Mouse (Mus musculus) liver, embryonic 15.5 days (tissue): ENCODE results near the gene Pianp. TPM values are rescaled to one million over a fixed set of nuclear protein-coding genes. Genes with fewer than 3 reads are reported as not detected.

ENCODE experiments used
- ATAC-seq: fragments of 200-750 bp; cut with Nextera tagmentation; 2 replicates; pipeline ENCODE4 v1.8.0; 2017; ENCODE audit warnings: moderate number of reproducible peaks, mild to moderate bottlenecking, moderate library complexity; ENCODE audit not compliant: insufficient read depth
- H3K27ac ChIP-seq: fragments of 300-500 bp; sonication (generic); replicated peaks from 2 replicates; pipeline ENCODE4 v1.5.1; 2015; ENCODE audit warnings: mild to moderate bottlenecking, inconsistent platforms
- H3K27me3 ChIP-seq: fragments of 300-500 bp; sonication (generic); 2 replicates; pipeline ENCODE4 v1.6.1; 2015; ENCODE audit warnings: mild to moderate bottlenecking, inconsistent platforms
- H3K36me3 ChIP-seq: fragments of 300-500 bp; sonication (generic); replicated peaks from 2 replicates; pipeline ENCODE4 v1.6.1; 2015; ENCODE audit warnings: moderate library complexity, mild to moderate bottlenecking, inconsistent platforms
- H3K4me1 ChIP-seq: fragments of 300-500 bp; sonication (generic); replicated peaks from 2 replicates; pipeline ENCODE4 v1.6.1; 2015; ENCODE audit warnings: inconsistent platforms
- H3K4me2 ChIP-seq: fragments of 300-500 bp; sonication (generic); 2 replicates; pipeline ENCODE4 v1.6.1; 2015; ENCODE audit warnings: moderate library complexity, mild to moderate bottlenecking, inconsistent platforms
- H3K4me3 ChIP-seq: fragments of 300-500 bp; sonication (generic); replicated peaks from 2 replicates; pipeline ENCODE4 v1.5.1; 2015; ENCODE audit warnings: mild to moderate bottlenecking, inconsistent platforms
- H3K9ac ChIP-seq: fragments of 300-500 bp; sonication (generic); 2 replicates; pipeline ENCODE4 v1.6.1; 2015; ENCODE audit warnings: moderate library complexity, mild to moderate bottlenecking, inconsistent platforms
- H3K9me3 ChIP-seq: fragments of 300-500 bp; sonication (generic); replicated peaks from 2 replicates; pipeline ENCODE4 v1.6.1; 2016; ENCODE audit warnings: inconsistent platforms
- WGBS: fragments of 180-500 bp; shearing (Covaris S2); methylation state at CpG from one replicate; pipeline ENCODE4 v1.1.7; 2015; ENCODE audit warnings: mixed read lengths; ENCODE audit not compliant: insufficient replicate concordance; 5-methylcytosine and 5-hydroxymethylcytosine counted together
- polyA plus RNA-seq: library from polyadenylated mRNA; unstranded; fragments of >200 nt; fragmentation: Nextera tagmentation; extraction: Ambion mirVana; gene quantifications from 2 replicates; pipeline ENCODE4 v1.2.1, GENCODE M21; 2015

Gene Pianp
- polyA plus RNA-seq, 1 experiment from 2014 or later = 0.07 TPM

GRCm38 (mm10) chr6:125042081-125042480 is 45.6 kb downstream of the Pianp start:
- Histone ChIP-seq H3K27ac (peak overlapping the region; percentile 19), H3K27me3 (no peaks in the 10 kb centered on the region), H3K9me3 (no peaks in the 10 kb centered on the region), H3K36me3 (peaks cover 42% of the 10 kb centered on the region), H3K4me1 (peaks cover 36% of the 10 kb centered on the region), H3K4me2 (0 out of 2 replicates have a peak overlapping the region, but pooled peaks have one; percentile 3), H3K9ac (no peak overlapping the region), H3K4me3 (no peak overlapping the region)
- WGBS = 66% methylated on average over 7 of the region's 7 CpGs
- no peak for ATAC-seq

GRCm38 (mm10) chr6:125046691-125047090 is 50.2 kb downstream of the Pianp start:
- no peaks in the 10 kb centered on the region for H3K27me3 ChIP-seq
- no peak overlapping the region for H3K4me2 ChIP-seq
- no peaks in the 10 kb centered on the region for H3K9me3 ChIP-seq
- WGBS = 27% methylated on average over 5 of the region's 5 CpGs
- H3K9ac ChIP-seq = no peak overlapping the region
- H3K4me1 ChIP-seq = peaks cover 15% of the 10 kb centered on the region
- no peak overlapping the region for H3K4me3 ChIP-seq
- no peak overlapping the region for H3K27ac ChIP-seq
- no peak for ATAC-seq
- H3K36me3 ChIP-seq = peaks cover 74% of the 10 kb centered on the region

GRCm38 (mm10) chr6:125049678-125050077 is 53.2 kb downstream of the Pianp start, which contains the start of gene Acrbp:
TSS of gene Acrbp (plus strand) at chr6:125049689.
- Histone ChIP-seq H3K4me2 (no peak within 1 kb of the TSS), H3K27ac (no peak within 1 kb of the TSS), H3K4me3 (no peak within 1 kb of the TSS), H3K9ac (no peak within 1 kb of the TSS), H3K36me3 (peaks cover 69% of the 10 kb centered on the region), H3K27me3 (no peaks in the 10 kb centered on the region), H3K9me3 (no peaks in the 10 kb centered on the region), H3K4me1 (0 out of 2 replicates have a peak, but pooled peaks cover 7% of the 10 kb centered on the region)
- 51% methylated on average over 20 of the region's 20 CpGs for WGBS
- ATAC-seq = no peak

GRCm38 (mm10) chr6:125051237-125051636 is 54.7 kb downstream of the Pianp start:
- 57% methylated on average over 5 of the region's 5 CpGs for WGBS
- Histone ChIP-seq H3K36me3 (peaks cover 56% of the 10 kb centered on the region), H3K27ac (no peak overlapping the region), H3K4me1 (0 out of 2 replicates have a peak, but pooled peaks cover 7% of the 10 kb centered on the region), H3K4me3 (no peak overlapping the region), H3K9me3 (no peaks in the 10 kb centered on the region), H3K27me3 (no peaks in the 10 kb centered on the region), H3K4me2 (no peak overlapping the region), H3K9ac (no peak overlapping the region)
- no peak for ATAC-seq

Other genes with a start within 250 kb of the Pianp start
- gene Gm45234, start 240.7 kb upstream of the Pianp start, polyA plus RNA-seq = not detected in 2 replicates
- gene Atn1, start 240.2 kb upstream of the Pianp start, polyA plus RNA-seq = 1.3 and 2.0 TPM in 2 replicates
- gene Eno2, start 227.0 kb upstream of the Pianp start, polyA plus RNA-seq = 0.39 and 0.41 TPM in 2 replicates
- gene Lrrc23, start 217.0 kb upstream of the Pianp start, polyA plus RNA-seq = not detected in 2 replicates
- 9.2 and 9.5 TPM in 2 replicates for gene Spsb2, start 188.0 kb upstream of the Pianp start, polyA plus RNA-seq
- 405 and 414 TPM in 2 replicates for gene Tpi1, start 182.4 kb upstream of the Pianp start, polyA plus RNA-seq
- 54.9 and 55.4 TPM in 2 replicates for gene Usp5, start 167.2 kb upstream of the Pianp start, polyA plus RNA-seq
- 192 and 194 TPM in 2 replicates for gene Cdca3, start 167.1 kb upstream of the Pianp start, polyA plus RNA-seq
- 0.29 and 0.68 TPM in 2 replicates for gene Gnb3, start 156.4 kb upstream of the Pianp start, polyA plus RNA-seq
- gene P3h3, start 138.9 kb upstream of the Pianp start, polyA plus RNA-seq = 1.6 TPM in 2 replicates
- gene Gpr162, start 132.7 kb upstream of the Pianp start, polyA plus RNA-seq = 0.06 and 0.09 TPM in 2 replicates
- 0.07 and 0.20 TPM in 2 replicates for gene Cd4, start 108.5 kb upstream of the Pianp start, polyA plus RNA-seq
- 0.13 and 0.18 TPM in 2 replicates for gene Lag3, start 85.0 kb upstream of the Pianp start, polyA plus RNA-seq
- 56.2 and 62.7 TPM in 2 replicates for gene Ptms, start 76.6 kb upstream of the Pianp start, polyA plus RNA-seq
- gene Mlf2, start 65.3 kb upstream of the Pianp start, polyA plus RNA-seq = 119 and 127 TPM in 2 replicates
- 52.4 and 55.1 TPM in 2 replicates for gene Cops7a, start 31.2 kb upstream of the Pianp start, polyA plus RNA-seq
- 4.1 and 4.7 TPM in 2 replicates for gene Zfp384, start 12.5 kb downstream of the Pianp start, polyA plus RNA-seq
- 27.6 and 30.9 TPM in 2 replicates for gene Ing4, start 43.1 kb downstream of the Pianp start, polyA plus RNA-seq
- 1.7 and 2.4 TPM in 2 replicates for gene Acrbp, start 53.0 kb downstream of the Pianp start, polyA plus RNA-seq
- 1.3 TPM in 2 replicates for gene Lpar5, start 71.2 kb downstream of the Pianp start, polyA plus RNA-seq
- gene Chd4, start 99.3 kb downstream of the Pianp start, polyA plus RNA-seq = 22.6 TPM in 2 replicates
- 32.1 and 33.5 TPM in 2 replicates for gene Nop2, start 135.2 kb downstream of the Pianp start, polyA plus RNA-seq
- gene Iffo1, start 148.5 kb downstream of the Pianp start, polyA plus RNA-seq = 4.3 and 5.2 TPM in 2 replicates
- gene Gapdh, start 169.8 kb downstream of the Pianp start, polyA plus RNA-seq = 1,016 and 1,025 TPM in 2 replicates
- 93.2 and 109 TPM in 2 replicates for gene Ncapd2, start 195.0 kb downstream of the Pianp start, polyA plus RNA-seq
- 145 and 160 TPM in 2 replicates for gene Mrpl51, start 195.1 kb downstream of the Pianp start, polyA plus RNA-seq
- gene Vamp1, start 218.9 kb downstream of the Pianp start, polyA plus RNA-seq = 1.8 and 1.9 TPM in 2 replicates
- gene Tapbpl, start 235.2 kb downstream of the Pianp start, polyA plus RNA-seq = 8.4 and 9.0 TPM in 2 replicates
- gene Cd27, start 240.3 kb downstream of the Pianp start, polyA plus RNA-seq = 1.3 and 1.6 TPM in 2 replicates